Mouse (Mus musculus) midbrain, postnatal 0 days (tissue): Measurements from ENCODE around the gene Rgs6. TPM values are rescaled to one million over a fixed set of nuclear protein-coding genes. Genes with fewer than 3 reads are reported as not detected.
A peak's percentile ranks its signal among the peaks of the same experiment; 100 is the strongest.

Source experiments
- ATAC-seq: fragments of 200-750 bp; cut with Nextera tagmentation; 2 replicates; pipeline ENCODE4 v1.8.0; 2017; ENCODE audit warnings: moderate number of reproducible peaks, mild to moderate bottlenecking, moderate TSS enrichment, moderate library complexity; ENCODE audit not compliant: low FRiP score
- DNase-seq: peaks from one replicate; pipeline ENCODE4 v3.0.0-alpha.2; 2015; ENCODE audit warnings: low spot score
- H3K27ac ChIP-seq: fragments of 300-500 bp; sonication (generic); 2 replicates; pipeline ENCODE4 v1.5.1; 2014; ENCODE audit warnings: low read depth, mild to moderate bottlenecking, low read length, mixed read lengths
- H3K27me3 ChIP-seq: fragments of 300-500 bp; sonication (generic); 2 replicates; pipeline ENCODE4 v1.6.1; 2014; ENCODE audit warnings: low read length, control low read depth, mixed read lengths; ENCODE audit not compliant: insufficient read depth
- H3K36me3 ChIP-seq: fragments of 300-500 bp; sonication (generic); 2 replicates; pipeline ENCODE4 v1.6.1; 2014; ENCODE audit warnings: low read length, control low read depth, mixed read lengths; ENCODE audit not compliant: insufficient read depth
- H3K4me1 ChIP-seq: fragments of 300-500 bp; sonication (generic); 2 replicates; pipeline ENCODE4 v1.6.1; 2014; ENCODE audit warnings: mild to moderate bottlenecking, control low read depth, antibody characterized with exemption, low read length, mixed read lengths; ENCODE audit not compliant: insufficient read depth
- H3K4me2 ChIP-seq: fragments of 300-500 bp; sonication (generic); 2 replicates; pipeline ENCODE4 v1.6.1; 2014; ENCODE audit warnings: low read depth, mild to moderate bottlenecking, low read length, mixed read lengths; ENCODE audit not compliant: poor library complexity, severe bottlenecking
- H3K4me3 ChIP-seq: fragments of 300-500 bp; sonication (generic); 2 replicates; pipeline ENCODE4 v1.5.1; 2014; ENCODE audit warnings: low read depth, mild to moderate bottlenecking, low read length, moderate library complexity
- H3K9ac ChIP-seq: fragments of 300-500 bp; sonication (generic); replicated peaks from 2 replicates; pipeline ENCODE4 v1.6.1; 2014; ENCODE audit warnings: mild to moderate bottlenecking, low read length, moderate library complexity, mixed read lengths; ENCODE audit not compliant: poor library complexity, severe bottlenecking
- H3K9me3 ChIP-seq: fragments of 300-500 bp; sonication (generic); 2 replicates; pipeline ENCODE4 v1.6.1; 2016; ENCODE audit warnings: low read length, control low read depth
- CTCF ChIP-seq: IDR thresholded peaks from 2 replicates; pipeline ENCODE4 v1.5.1; 2016; ENCODE audit warnings: antibody characterized with exemption, mild to moderate bottlenecking
- WGBS: fragments of 180-500 bp; shearing (Covaris S2); extraction: QIAGEN DNeasy Blood & Tissue Kit; methylation state at CpG from one replicate; pipeline ENCODE4 v1.1.7; 2014; 5-methylcytosine and 5-hydroxymethylcytosine counted together
- polyA plus RNA-seq: library from polyadenylated mRNA; unstranded; fragments of >200 nt; fragmentation: Nextera tagmentation; extraction: Ambion mirVana; gene quantifications from 2 replicates; pipeline ENCODE4 v1.2.1, GENCODE M21; 2015
- total RNA-seq: library from RNA; depleted of rRNA; stranded (reverse); fragments of >200 nt; gene quantifications from 2 replicates; pipeline ENCODE4 v1.2.3, GENCODE M21; 2014

The Rgs6 gene
- total and polyA plus RNA-seq, 2 experiments from 2014 or later, result 22.0 to 26.3 TPM

DNA sequence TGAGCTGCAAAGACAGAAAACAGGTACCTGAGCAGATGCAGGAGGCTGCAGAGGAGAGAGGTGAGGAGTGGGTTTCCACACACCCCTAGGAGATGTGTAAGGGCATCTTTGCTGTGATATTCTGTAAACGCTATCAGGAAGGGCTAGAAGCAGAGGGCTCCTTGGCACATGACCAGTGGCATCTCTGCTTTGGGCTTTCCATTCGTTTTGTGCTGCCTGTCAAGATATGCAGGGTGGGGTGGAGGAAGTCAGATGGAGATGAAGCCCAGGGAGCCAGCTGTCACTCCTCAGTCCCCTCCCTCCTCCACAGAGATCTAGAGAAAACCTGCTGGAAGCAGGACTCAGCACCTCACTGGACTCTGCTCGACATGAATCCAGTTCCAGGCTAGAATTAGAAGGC, 555.0 kb downstream of the Rgs6 start:
- H3K9me3 ChIP-seq, result no peaks in the 10 kb centered on the region
- H3K9ac ChIP-seq, result no peak overlapping the region
- no peak overlapping the region for H3K4me3 ChIP-seq
- no peak overlapping the region for H3K27ac ChIP-seq
- WGBS, result 44% methylated on average over 3 of the region's 3 CpGs
- no peak for ATAC-seq
- no peak overlapping the region for H3K4me2 ChIP-seq
- H3K4me1 ChIP-seq, result no peaks in the 10 kb centered on the region
- H3K36me3 ChIP-seq, result no peaks in the 10 kb centered on the region
- H3K27me3 ChIP-seq, result no peaks in the 10 kb centered on the region
- TF ChIP-seq CTCF, result no peak
- no peak for DNase-seq

- Histone ChIP-seq H3K27ac (no peak overlapping the region), H3K4me1 (no peaks in the 10 kb centered on the region), H3K36me3 (no peaks in the 10 kb centered on the region), H3K9ac (no peak overlapping the region), H3K9me3 (no peaks in the 10 kb centered on the region), H3K4me3 (no peak overlapping the region), H3K4me2 (no peak overlapping the region), H3K27me3 (no peaks in the 10 kb centered on the region)
- no peak for TF ChIP-seq CTCF
- 69% methylated on average over 1 of the region's 1 CpGs for WGBS
- DNase-seq, result no peak
- ATAC-seq, result no peak
Observed at GRCm38 (mm10) chr12:83143574-83143973, 555.5 kb downstream of the Rgs6 start.

GRCm38 (mm10) chr12:83145074-83145473, 557.0 kb downstream of the Rgs6 start:
- ATAC-seq, result no peak
- H3K4me1 ChIP-seq, result no peaks in the 10 kb centered on the region
- no peak for DNase-seq

GRCm38 (mm10) chr12:83145902-83146301, 557.8 kb downstream of the Rgs6 start:
- no peak for TF ChIP-seq CTCF
- ATAC-seq, result no peak

More at GRCm38 (mm10) chr12:83145074-83145473, 557.0 kb downstream of the Rgs6 start:
- 73% methylated on average over 3 of the region's 3 CpGs for WGBS
- H3K36me3 ChIP-seq, result no peaks in the 10 kb centered on the region
- no peak overlapping the region for H3K4me2 ChIP-seq
- H3K9ac ChIP-seq, result no peak overlapping the region
- H3K27ac ChIP-seq, result no peak overlapping the region
- H3K4me3 ChIP-seq, result no peak overlapping the region
- H3K9me3 ChIP-seq, result no peaks in the 10 kb centered on the region
- no peak for TF ChIP-seq CTCF
- no peaks in the 10 kb centered on the region for H3K27me3 ChIP-seq

DNA sequence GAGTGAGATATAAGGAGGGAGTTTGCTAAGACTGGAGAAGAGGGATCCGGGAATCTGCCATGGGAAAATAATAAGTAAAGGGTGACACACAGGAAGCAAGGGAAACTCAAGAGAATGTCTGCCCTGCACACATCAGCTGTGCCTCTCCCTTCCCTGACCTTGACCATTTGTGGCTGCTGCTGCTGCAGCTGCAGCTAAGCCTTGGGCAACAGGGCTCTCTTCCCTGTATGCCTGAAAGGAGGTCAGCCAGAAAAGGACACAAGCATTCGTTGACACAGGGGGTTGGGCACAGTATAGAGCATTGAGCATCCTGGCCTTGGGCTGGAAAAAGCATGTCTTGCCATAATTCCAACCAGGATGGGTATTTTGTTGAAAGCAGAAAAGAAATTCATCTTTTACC, 558.8 kb downstream of the Rgs6 start:
- no peak for TF ChIP-seq CTCF
- no peak overlapping the region for H3K4me2 ChIP-seq
- no peaks in the 10 kb centered on the region for H3K27me3 ChIP-seq
- DNase-seq, result no peak
- no peak for ATAC-seq
- H3K27ac ChIP-seq, result peak overlapping the region; percentile 38; the same call in 1 of the 2 replicates
- 49% methylated on average over 2 of the region's 2 CpGs for WGBS
- H3K36me3 ChIP-seq, result no peaks in the 10 kb centered on the region
- H3K4me3 ChIP-seq, result no peak overlapping the region
- no peak overlapping the region for H3K9ac ChIP-seq
- no peaks in the 10 kb centered on the region for H3K9me3 ChIP-seq
- H3K4me1 ChIP-seq, result no peaks in the 10 kb centered on the region

More at GRCm38 (mm10) chr12:83145902-83146301, 557.8 kb downstream of the Rgs6 start:
- H3K36me3 ChIP-seq, result no peaks in the 10 kb centered on the region
- no peak overlapping the region for H3K4me2 ChIP-seq
- DNase-seq, result peak; percentile 34
- WGBS, result 52% methylated on average over 3 of the region's 3 CpGs
- no peaks in the 10 kb centered on the region for H3K9me3 ChIP-seq
- H3K4me3 ChIP-seq, result no peak overlapping the region
- no peak overlapping the region for H3K27ac ChIP-seq
- no peaks in the 10 kb centered on the region for H3K27me3 ChIP-seq
- H3K4me1 ChIP-seq, result no peaks in the 10 kb centered on the region
- no peak overlapping the region for H3K9ac ChIP-seq

DNA sequence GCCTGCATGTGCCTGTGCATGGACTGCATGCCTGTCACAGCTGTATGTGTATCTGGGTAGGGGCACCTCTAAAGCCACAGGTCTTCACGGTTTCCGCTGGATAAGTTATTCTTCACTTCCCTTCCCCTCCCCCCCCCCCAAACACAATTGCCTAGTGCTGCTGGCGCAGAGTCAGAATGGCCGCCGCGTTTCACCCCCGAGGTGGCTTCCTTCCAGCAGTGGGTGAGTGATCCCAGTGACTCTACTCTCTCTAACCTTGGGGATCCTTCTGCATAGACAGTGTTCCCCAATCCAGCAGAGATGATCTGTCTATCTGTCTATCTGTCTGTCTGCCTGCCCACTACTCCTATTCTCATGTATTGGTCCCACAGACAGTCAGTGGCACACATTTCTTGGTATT, 561.9 kb downstream of the Rgs6 start:
- Histone ChIP-seq H3K27me3 (no peaks in the 10 kb centered on the region), H3K27ac (no peak overlapping the region), H3K9me3 (no peaks in the 10 kb centered on the region), H3K4me3 (no peak overlapping the region), H3K9ac (no peak overlapping the region), H3K4me2 (no peak overlapping the region), H3K4me1 (no peaks in the 10 kb centered on the region), H3K36me3 (no peaks in the 10 kb centered on the region)
- TF ChIP-seq CTCF, result no peak
- no peak for ATAC-seq
- DNase-seq, result no peak
- WGBS, result 82% methylated on average over 7 of the region's 7 CpGs
